Mouse (Mus musculus) liver, embryonic 14.5 days (tissue): ENCODE results near the gene Tpbpa. TPM values are rescaled to one million over a fixed set of nuclear protein-coding genes. Genes with fewer than 3 reads are reported as not detected.
"Not testable (repeated sequence)": the region's sequence is repeated elsewhere in the genome, so short reads cannot be mapped to it uniquely, and the experiment has no call there.

Experiments
- ATAC-seq: fragments of 200-750 bp; cut with Nextera tagmentation; 2 replicates; pipeline ENCODE4 v1.8.0; 2017; ENCODE audit warnings: moderate number of reproducible peaks, mild to moderate bottlenecking, moderate library complexity; ENCODE audit not compliant: insufficient read depth
- DNase-seq, 3 experiments: peaks; one replicate each; pipeline ENCODE4 v3.0.0-alpha.2; 2012 to 2013; ENCODE audit warnings: low read depth in 3 of 3, low spot score in 3 of 3
- H3K27ac ChIP-seq: fragments of 300-500 bp; sonication (generic); 2 replicates; pipeline ENCODE4 v1.5.1; 2014; ENCODE audit warnings: moderate library complexity, mild to moderate bottlenecking, control low read depth, inconsistent platforms
- H3K27me3 ChIP-seq: fragments of 300-500 bp; sonication (generic); 2 replicates; pipeline ENCODE4 v1.6.1; 2014; ENCODE audit warnings: mild to moderate bottlenecking, low read length, moderate library complexity; ENCODE audit not compliant: control insufficient read depth, insufficient read depth
- H3K36me3 ChIP-seq: fragments of 300-500 bp; sonication (generic); replicated peaks from 2 replicates; pipeline ENCODE4 v1.6.1; 2014; ENCODE audit warnings: low read depth; ENCODE audit not compliant: control insufficient read depth, insufficient read depth
- H3K4me1 ChIP-seq, 2 experiments: fragments of 200-500 bp in 1 of 2; fragments of 300-500 bp in 1 of 2; sonication (generic) in 1 of 2; replicated peaks; 2 replicates each; pipeline ENCODE4 v1.6.1; 2012 to 2014; ENCODE audit warnings: antibody characterized with exemption in 1 of 2, inconsistent platforms in 1 of 2, low read length in 1 of 2; ENCODE audit not compliant: control insufficient read depth in 2 of 2, insufficient read depth in 2 of 2
- H3K4me2 ChIP-seq: fragments of 300-500 bp; sonication (generic); 2 replicates; pipeline ENCODE4 v1.6.1; 2014; ENCODE audit warnings: low read depth, mild to moderate bottlenecking, control low read depth, moderate library complexity
- H3K4me3 ChIP-seq, 2 experiments: fragments of 200-500 bp in 1 of 2; fragments of 300-500 bp in 1 of 2; sonication (generic) in 1 of 2; 2 replicates each; pipeline ENCODE4 v1.5.1; 2012 to 2014; ENCODE audit warnings: low read depth in 2 of 2, low read length in 2 of 2, mild to moderate bottlenecking in 2 of 2, control low read depth in 1 of 2, inconsistent platforms in 1 of 2, moderate library complexity in 1 of 2; ENCODE audit not compliant: insufficient read depth in 1 of 2
- H3K9ac ChIP-seq: fragments of 300-500 bp; sonication (generic); replicated peaks from 2 replicates; pipeline ENCODE4 v1.6.1; 2014; ENCODE audit warnings: mild to moderate bottlenecking, control low read depth, moderate library complexity
- H3K9me3 ChIP-seq: fragments of 300-500 bp; sonication (generic); 2 replicates; pipeline ENCODE4 v1.6.1; 2016; ENCODE audit warnings: low read length, mixed read lengths; ENCODE audit not compliant: control insufficient read depth
- CTCF ChIP-seq: IDR thresholded peaks from 2 replicates; pipeline ENCODE4 v1.5.1; 2016; ENCODE audit warnings: antibody characterized with exemption, low read depth, control low read depth
- EP300 ChIP-seq: IDR thresholded peaks from 2 replicates; pipeline ENCODE4 v1.6.1; 2016; ENCODE audit warnings: antibody characterized with exemption, low read depth
- WGBS: fragments of 180-500 bp; shearing (Covaris S2); extraction: QIAGEN DNeasy Blood & Tissue Kit; methylation state at CpG from one replicate; pipeline ENCODE4 v1.1.7; 2014; ENCODE audit not compliant: insufficient replicate concordance; 5-methylcytosine and 5-hydroxymethylcytosine counted together
- polyA plus RNA-seq, 2 experiments: library from polyadenylated mRNA; depleted of rRNA in 1 of 2; stranded (reverse) in 1 of 2; unstranded in 1 of 2; fragments of >200 nt; fragmentation: Nextera tagmentation in 1 of 2; extraction: Ambion mirVana in 1 of 2; gene quantifications; 2 replicates each; pipeline versions ENCODE4 v1.2.1 to v1.2.3; 2012 to 2014

Gene Tpbpa
- polyA plus RNA-seq, 2 experiments, result 0.12 TPM; not detected in 1

DNA sequence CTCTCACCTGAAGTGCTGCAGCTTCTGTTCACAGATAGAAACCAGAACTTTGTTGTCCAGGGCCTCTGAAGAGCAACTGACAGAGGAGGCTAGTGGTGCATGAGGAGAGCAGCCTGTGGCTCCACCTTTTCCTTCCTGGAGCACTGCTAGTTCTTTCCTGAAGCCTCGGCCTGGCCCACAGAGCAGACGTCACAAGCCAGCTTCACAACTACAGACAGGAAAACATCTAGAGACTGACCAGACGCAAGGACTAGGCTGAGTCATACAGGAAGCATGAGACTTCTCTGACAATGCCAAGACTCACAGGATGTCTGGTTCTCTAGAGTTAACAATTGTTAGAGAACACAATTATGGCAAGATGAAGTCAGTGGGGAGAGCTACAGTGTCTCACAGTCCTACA is 44.5 kb downstream of the Tpbpa start, which contains the start of gene Ctla2b:
Ctla2b (minus strand) TSS at position 120 of the 400 bp plus-strand sequence.
- 20% methylated on average over 3 of the region's 3 CpGs for WGBS
- no peaks in the 10 kb centered on the region for H3K9me3 ChIP-seq
- H3K4me1 ChIP-seq, result no peaks in the 10 kb centered on the region; a peak in 1 of 4 replicates
- H3K4me2 ChIP-seq, result no peak within 1 kb of the TSS
- no peak within 1 kb of the TSS for H3K9ac ChIP-seq
- TF ChIP-seq EP300, result no peak
- no peak for TF ChIP-seq CTCF
- DNase-seq, result peak in 2 of 3 experiments; percentile 6 to 22
- no peak within 1 kb of the TSS for H3K27ac ChIP-seq
- peak; percentile 80 for ATAC-seq
- H3K4me3 ChIP-seq, result no peak within 1 kb of the TSS
- H3K27me3 ChIP-seq, result no peaks in the 10 kb centered on the region
- H3K36me3 ChIP-seq, result no peaks in the 10 kb centered on the region

DNA sequence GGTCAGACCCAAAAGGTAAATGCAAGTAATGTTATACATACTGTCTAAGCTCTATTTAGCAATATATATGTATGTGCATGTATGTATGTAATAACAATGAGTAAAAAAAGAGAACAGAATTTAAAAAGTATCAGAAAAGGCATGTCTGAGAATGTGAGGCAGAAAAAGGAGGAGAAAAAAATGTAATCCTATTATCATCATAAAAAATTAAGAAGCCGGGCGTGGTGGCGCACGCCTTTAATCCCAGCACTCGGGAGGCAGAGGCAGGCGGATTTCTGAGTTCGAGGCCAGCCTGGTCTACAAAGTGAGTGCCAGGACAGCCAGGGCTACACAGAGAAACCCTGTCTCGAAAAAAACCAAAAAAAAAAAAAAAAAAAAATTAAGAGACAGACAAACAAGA is 45.0 kb downstream of the Tpbpa start, which contains the start of gene Gm49392:
Gm49392 (minus strand) TSS at position 101 of the 400 bp plus-strand sequence.
- H3K9me3 ChIP-seq, H3K4me1 ChIP-seq, H3K36me3 ChIP-seq, H3K4me2 ChIP-seq, DNase-seq, H3K9ac ChIP-seq, ATAC-seq, H3K27me3 ChIP-seq, H3K4me3 ChIP-seq, H3K27ac ChIP-seq: not testable (repeated sequence)
- 65% methylated on average over 7 of the region's 8 CpGs for WGBS

DNA sequence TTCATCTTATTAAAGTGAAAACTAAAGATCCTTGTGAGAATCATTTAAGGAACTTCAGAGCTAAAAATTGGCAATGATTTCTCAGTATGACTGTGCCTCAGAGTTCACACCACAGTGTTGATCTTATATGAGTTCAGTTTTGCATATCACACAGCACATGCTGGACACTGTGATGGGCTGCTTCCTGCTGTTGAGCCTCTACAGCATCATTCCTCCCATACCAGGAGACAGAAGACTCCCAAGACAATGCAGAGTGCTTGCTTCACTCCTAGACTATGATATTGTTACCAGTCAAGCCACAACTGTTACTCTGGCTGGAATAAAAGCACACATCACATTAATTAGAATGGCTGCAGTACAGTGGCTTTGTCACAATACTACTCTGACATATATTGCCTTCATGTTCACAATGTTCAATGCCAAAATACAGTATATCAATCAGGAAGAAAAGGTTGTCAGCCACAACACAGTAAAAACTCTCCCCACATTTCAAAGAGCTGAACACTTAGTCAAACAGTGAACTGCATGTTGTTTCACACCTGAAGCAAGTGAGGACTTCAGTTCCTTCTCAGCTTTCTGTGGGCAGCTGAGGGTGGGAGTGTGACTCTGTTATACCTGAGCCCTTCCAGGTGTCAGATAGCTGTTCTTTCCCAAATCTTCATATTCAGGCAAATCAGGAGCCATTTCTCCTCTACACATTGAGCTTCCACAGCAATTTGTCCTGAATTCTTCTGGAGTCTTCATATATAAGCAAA is 46.2 kb downstream of the Tpbpa start:
- Histone ChIP-seq H3K9ac (no peak overlapping the region), H3K4me3 (no peak overlapping the region), H3K4me1 (no peaks in the 10 kb centered on the region; a peak in 1 of 4 replicates), H3K9me3 (no peaks in the 10 kb centered on the region), H3K36me3 (no peaks in the 10 kb centered on the region), H3K27me3 (no peaks in the 10 kb centered on the region), H3K27ac (no peak overlapping the region), H3K4me2 (no peak overlapping the region)
- no peak for DNase-seq
- ATAC-seq, result no peak
- TF ChIP-seq CTCF, result no peak
- no peak for TF ChIP-seq EP300

DNA sequence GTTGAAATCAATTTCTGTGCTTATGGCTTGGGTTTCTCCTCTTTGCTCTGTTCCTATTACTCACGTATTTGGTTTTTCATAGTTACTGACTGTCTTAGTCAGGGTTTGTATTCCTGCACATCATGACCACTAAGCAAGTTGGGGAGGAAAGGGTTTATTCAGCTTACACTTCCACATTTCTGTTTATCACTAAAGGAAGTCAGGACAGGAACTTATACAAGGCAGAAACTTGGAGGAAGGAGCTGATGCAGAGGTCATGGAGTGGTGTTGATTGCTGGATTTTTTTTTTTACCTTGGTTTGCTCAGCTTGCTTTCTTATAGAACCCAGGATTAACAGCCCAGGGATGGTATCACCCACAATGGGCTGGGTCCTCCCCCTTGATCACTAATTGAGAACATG is 49.5 kb downstream of the Tpbpa start:
- Histone ChIP-seq H3K36me3 (no peaks in the 10 kb centered on the region), H3K4me2 (no peak overlapping the region), H3K4me3 (no peak overlapping the region), H3K9me3 (no peaks in the 10 kb centered on the region), H3K27me3 (no peaks in the 10 kb centered on the region), H3K9ac (no peak overlapping the region), H3K27ac (no peak overlapping the region), H3K4me1 (no peaks in the 10 kb centered on the region)
- DNase-seq (no peak), ATAC-seq (no peak)
- no peak for TF ChIP-seq EP300
- no peak for TF ChIP-seq CTCF
- 35% methylated on average over 1 of the region's 1 CpGs for WGBS

Other genes starting within 250 kb of the Tpbpa start
- not detected in 2 replicates for gene BC051665, start 155.6 kb downstream of the Tpbpa start, polyA plus RNA-seq (2012; rRNA removed)
- not detected in 2 replicates for gene BC051665, start 155.6 kb downstream of the Tpbpa start, polyA plus RNA-seq (2014; fragmentation: Nextera tagmentation; extraction: Ambion mirVana)
- not detected in 2 replicates for gene Ctsll3, start 139.1 kb downstream of the Tpbpa start, polyA plus RNA-seq (2012; rRNA removed)
- not detected in 2 replicates for gene Ctsll3, start 139.1 kb downstream of the Tpbpa start, polyA plus RNA-seq (2014; fragmentation: Nextera tagmentation; extraction: Ambion mirVana)
- 0.06 TPM in 1 of 2 replicates, not detected in the other for gene 4930486L24Rik, start 77.5 kb downstream of the Tpbpa start, polyA plus RNA-seq (2012; rRNA removed)
- 0.06 TPM in 1 of 2 replicates, not detected in the other for gene 4930486L24Rik, start 77.5 kb downstream of the Tpbpa start, polyA plus RNA-seq (2014; fragmentation: Nextera tagmentation; extraction: Ambion mirVana)
- 0.11 and 0.23 TPM in 2 replicates for gene Gm49392, start 45.1 kb downstream of the Tpbpa start, polyA plus RNA-seq (2012; rRNA removed)
- not detected in 2 replicates for gene Gm49392, start 45.1 kb downstream of the Tpbpa start, polyA plus RNA-seq (2014; fragmentation: Nextera tagmentation; extraction: Ambion mirVana)
- 3.3 and 4.9 TPM in 2 replicates for gene Ctla2b, start 44.5 kb downstream of the Tpbpa start, polyA plus RNA-seq (2012; rRNA removed)
- gene Ctla2b, start 44.5 kb downstream of the Tpbpa start, polyA plus RNA-seq (2014; fragmentation: Nextera tagmentation; extraction: Ambion mirVana), result 7.8 and 8.1 TPM in 2 replicates
- not detected in 2 replicates for gene Tpbpb, start 37.1 kb downstream of the Tpbpa start, polyA plus RNA-seq (2012; rRNA removed)
- not detected in 2 replicates for gene Tpbpb, start 37.1 kb downstream of the Tpbpa start, polyA plus RNA-seq (2014; fragmentation: Nextera tagmentation; extraction: Ambion mirVana)
- not detected in 2 replicates for gene Gm49393, start 6.4 kb downstream of the Tpbpa start, polyA plus RNA-seq (2012; rRNA removed)
- not detected in 2 replicates for gene Gm49393, start 6.4 kb downstream of the Tpbpa start, polyA plus RNA-seq (2014; fragmentation: Nextera tagmentation; extraction: Ambion mirVana)
- 1.00 and 5.0 TPM in 2 replicates for gene Gm49391, start 5.4 kb downstream of the Tpbpa start, polyA plus RNA-seq (2012; rRNA removed)
- gene Gm49391, start 5.4 kb downstream of the Tpbpa start, polyA plus RNA-seq (2014; fragmentation: Nextera tagmentation; extraction: Ambion mirVana), result 1.8 and 2.9 TPM in 2 replicates
- gene Ctla2a, start 5.4 kb downstream of the Tpbpa start, polyA plus RNA-seq (2012; rRNA removed), result 7.6 and 14.9 TPM in 2 replicates
- 32.3 and 36.0 TPM in 2 replicates for gene Ctla2a, start 5.4 kb downstream of the Tpbpa start, polyA plus RNA-seq (2014; fragmentation: Nextera tagmentation; extraction: Ambion mirVana)
- 0.04 TPM in 1 of 2 replicates, not detected in the other for gene Ctsj, start 64.0 kb upstream of the Tpbpa start, polyA plus RNA-seq (2012; rRNA removed)
- not detected in 2 replicates for gene Ctsj, start 64.0 kb upstream of the Tpbpa start, polyA plus RNA-seq (2014; fragmentation: Nextera tagmentation; extraction: Ambion mirVana)
- gene Ctsq, start 98.6 kb upstream of the Tpbpa start, polyA plus RNA-seq (2012; rRNA removed), result not detected in 2 replicates
- gene Ctsq, start 98.6 kb upstream of the Tpbpa start, polyA plus RNA-seq (2014; fragmentation: Nextera tagmentation; extraction: Ambion mirVana), result not detected in 2 replicates
- not detected in 2 replicates for gene Ctsr, start 222.3 kb upstream of the Tpbpa start, polyA plus RNA-seq (2012; rRNA removed)
- not detected in 2 replicates for gene Ctsr, start 222.3 kb upstream of the Tpbpa start, polyA plus RNA-seq (2014; fragmentation: Nextera tagmentation; extraction: Ambion mirVana)